Mouse (Mus musculus) E14TG2a.4 (cell line): Measurements from ENCODE around the gene Phospho2.

ENCODE experiments used
- H3K27me3 ChIP-seq: 2 replicates; pipeline ENCODE4 v1.6.1; 2014; ENCODE audit warnings: low read length, control low read depth; ENCODE audit not compliant: insufficient read depth
- H3K36me3 ChIP-seq: 2 replicates; pipeline ENCODE4 v1.6.1; 2014; ENCODE audit warnings: low read length, control low read depth; ENCODE audit not compliant: insufficient read depth
- H3K4me1 ChIP-seq: replicated peaks from 2 replicates; pipeline ENCODE4 v1.6.1; 2014; ENCODE audit warnings: low read depth, low read length, control low read depth
- H3K4me3 ChIP-seq: replicated peaks from 2 replicates; pipeline ENCODE4 v1.5.1; 2014; ENCODE audit warnings: mild to moderate bottlenecking, low read length
- H3K9me3 ChIP-seq: 2 replicates; pipeline ENCODE4 v1.6.1; 2014; ENCODE audit warnings: low read length, control low read depth
- CTCF ChIP-seq: conservative IDR thresholded peaks from 2 replicates; pipeline ENCODE4 v1.5.1; 2014; ENCODE audit warnings: low read length
- NANOG ChIP-seq: IDR thresholded peaks from 2 replicates; pipeline ENCODE4 v1.6.1; 2014; ENCODE audit warnings: borderline replicate concordance, low read length, mixed read lengths
- POU5F1 ChIP-seq: IDR thresholded peaks from 2 replicates; pipeline ENCODE4 v1.6.1; 2014; ENCODE audit warnings: low read length, borderline replicate concordance

Phospho2 gene

GRCm38 (mm10) chr2:69789429-69790069 is at the start of gene Phospho2, which contains the start of gene Ccdc173:
Gene Phospho2, plus strand, starts transcription at chr2:69789623.
Gene Ccdc173, minus strand, starts transcription at chr2:69789575.
- TF ChIP-seq NANOG (no peak), POU5F1 (no peak), CTCF (no peak)
- no peaks in the 10 kb centered on the region for H3K9me3 ChIP-seq

GRCm38 (mm10) chr2:69745091-69745490 is 44.3 kb upstream of the Phospho2 start:
- H3K9me3 ChIP-seq, result no peaks in the 10 kb centered on the region
- no peaks in the 10 kb centered on the region for H3K4me1 ChIP-seq
- no peaks in the 10 kb centered on the region for H3K27me3 ChIP-seq
- H3K36me3 ChIP-seq, result peaks cover 89% of the 10 kb centered on the region
- H3K4me3 ChIP-seq, result no peak overlapping the region
- TF ChIP-seq NANOG (no peak), CTCF (peak; percentile 67)

More at GRCm38 (mm10) chr2:69789429-69790069, at the start of gene Phospho2, which contains the start of gene Ccdc173:
- H3K27me3 ChIP-seq, result no peaks in the 10 kb centered on the region
- peaks cover 11% of the 10 kb centered on the region for H3K36me3 ChIP-seq
- H3K4me1 ChIP-seq, result peaks cover 21% of the 10 kb centered on the region
- H3K4me3 ChIP-seq, result peak within 1 kb of the TSS; percentile 87

DNA sequence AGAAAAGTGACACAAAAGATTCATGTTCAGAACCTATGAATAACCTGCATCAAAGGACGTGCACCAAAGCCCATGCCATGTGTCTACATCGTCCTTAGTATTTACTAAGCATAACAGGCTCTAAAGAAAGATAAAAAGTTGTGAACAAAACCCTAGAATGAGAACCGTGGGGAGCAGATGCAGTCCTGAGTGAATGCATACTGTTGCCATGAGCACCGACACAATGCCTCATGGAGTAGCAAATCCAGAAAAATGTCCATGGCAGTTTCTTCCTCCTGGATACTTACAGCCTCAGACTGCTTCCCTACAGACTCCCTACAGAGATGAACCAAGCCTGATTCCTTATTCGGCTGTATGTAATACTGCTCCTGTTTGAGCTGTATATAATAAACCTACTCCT is 28.4 kb upstream of the Phospho2 start:
- Histone ChIP-seq H3K36me3 (no peaks in the 10 kb centered on the region), H3K27me3 (no peaks in the 10 kb centered on the region), H3K4me1 (peaks cover 3% of the 10 kb centered on the region; the same call in 1 of the 2 replicates), H3K9me3 (no peaks in the 10 kb centered on the region), H3K4me3 (no peak overlapping the region)
- TF ChIP-seq NANOG (no peak), POU5F1 (no peak), CTCF (no peak)

- H3K4me3 ChIP-seq, result no peak overlapping the region
- H3K4me1 ChIP-seq, result peaks cover 3% of the 10 kb centered on the region; the same call in 1 of the 2 replicates
- no peak for TF ChIP-seq CTCF
- no peaks in the 10 kb centered on the region for H3K27me3 ChIP-seq
- H3K36me3 ChIP-seq, result no peaks in the 10 kb centered on the region
- no peaks in the 10 kb centered on the region for H3K9me3 ChIP-seq
Measured at GRCm38 (mm10) chr2:69763340-69763739, 26.1 kb upstream of the Phospho2 start.

DNA sequence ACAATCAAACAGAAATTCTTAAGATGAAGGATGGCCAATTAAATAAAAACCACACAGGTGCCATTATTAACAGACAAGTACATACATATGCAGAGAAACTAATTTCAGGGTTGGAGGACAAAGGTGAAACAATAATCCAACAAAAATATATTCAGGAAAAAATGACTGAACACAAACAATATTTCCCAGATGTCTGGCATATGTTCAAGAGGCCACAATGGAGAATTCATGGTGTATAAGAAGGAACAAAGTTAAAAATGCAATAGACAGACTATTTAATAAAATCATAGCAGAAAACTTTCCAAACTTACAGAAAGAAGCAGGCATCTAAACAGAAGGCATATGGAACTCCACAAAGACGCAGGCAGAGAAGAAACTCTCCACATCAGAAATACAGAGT is 24.7 kb upstream of the Phospho2 start:
- no peak for TF ChIP-seq NANOG
- no peak for TF ChIP-seq CTCF
- TF ChIP-seq POU5F1, result no peak
- Histone ChIP-seq H3K4me1 (peaks cover 5% of the 10 kb centered on the region; the same call in 1 of the 2 replicates), H3K27me3 (no peaks in the 10 kb centered on the region), H3K9me3 (no peaks in the 10 kb centered on the region), H3K36me3 (no peaks in the 10 kb centered on the region), H3K4me3 (no peak overlapping the region)

GRCm38 (mm10) chr2:69773331-69773730 is 16.1 kb upstream of the Phospho2 start:
- 0 out of 2 replicates have a peak, but pooled peaks cover 2% of the 10 kb centered on the region for H3K4me1 ChIP-seq
- no peak overlapping the region for H3K4me3 ChIP-seq
- no peaks in the 10 kb centered on the region; the same call in 1 of the 2 replicates for H3K9me3 ChIP-seq
- H3K27me3 ChIP-seq, result no peaks in the 10 kb centered on the region
- H3K36me3 ChIP-seq, result no peaks in the 10 kb centered on the region
- TF ChIP-seq NANOG (no peak), CTCF (no peak), POU5F1 (no peak)

GRCm38 (mm10) chr2:69777985-69778835 is 11.2 kb upstream of the Phospho2 start:
- Histone ChIP-seq H3K4me1 (no peaks in the 10 kb centered on the region), H3K4me3 (no peak overlapping the region), H3K27me3 (no peaks in the 10 kb centered on the region), H3K36me3 (no peaks in the 10 kb centered on the region), H3K9me3 (no peaks in the 10 kb centered on the region)
- no peak for TF ChIP-seq NANOG
- no peak for TF ChIP-seq CTCF
- no peak for TF ChIP-seq POU5F1

DNA sequence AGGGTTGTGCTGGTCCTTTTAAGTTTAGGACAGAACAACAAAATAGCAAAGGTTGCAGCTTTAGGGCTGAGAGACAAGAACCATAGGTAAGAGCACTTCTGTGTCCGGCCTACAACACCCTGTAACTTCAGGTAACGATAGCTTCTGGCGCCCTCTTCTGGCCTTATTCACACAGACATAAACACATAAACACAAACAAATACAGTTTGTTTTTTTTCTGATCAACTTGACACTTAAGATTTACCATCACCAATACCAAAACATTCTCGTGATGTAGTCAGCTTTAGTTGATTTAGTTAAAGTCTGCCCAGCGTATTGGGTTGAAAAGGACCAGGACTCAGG is 10.6 kb upstream of the Phospho2 start:
- TF ChIP-seq POU5F1, result no peak
- no peak for TF ChIP-seq NANOG
- TF ChIP-seq CTCF, result peak; percentile 48
- H3K27me3 ChIP-seq, result no peaks in the 10 kb centered on the region
- H3K4me3 ChIP-seq, result no peak overlapping the region
- no peaks in the 10 kb centered on the region for H3K9me3 ChIP-seq
- no peaks in the 10 kb centered on the region for H3K4me1 ChIP-seq
- H3K36me3 ChIP-seq, result no peaks in the 10 kb centered on the region
